Mouse (Mus musculus) left cerebral cortex, postnatal 25 days (tissue): ENCODE results near the gene Luc7l2. TPM values are rescaled to one million over a fixed set of nuclear protein-coding genes. Genes with fewer than 3 reads are reported as not detected.
A peak's percentile ranks its signal among the peaks of the same experiment; 100 is the strongest.

ENCODE experiments used
- DNase-seq, 2 experiments: peaks; one replicate each; pipeline ENCODE4 v3.0.0; 2022; ENCODE audit warnings: low spot score in 2 of 2, mixed read lengths in 1 of 2
- intact Hi-C: fragments of 180-260 bp; cut with DNase I; formaldehyde crosslinking; loops from one replicate; pipeline ENCODE4 v1.15.1; 2025
- microRNA-seq, 2 experiments: library from miRNA; unstranded; fragments of <30 nt; microRNA quantifications; one replicate each; pipeline ENCODE4 v1.2.0; 2022
- total RNA-seq, 2 experiments: library from RNA; stranded (reverse); gene quantifications; 2 replicates each; pipeline ENCODE4 v1.2.3; 2021

Gene Luc7l2
- total RNA-seq, 2 experiments from 2014 or later = 154 to 171 TPM

DNA sequence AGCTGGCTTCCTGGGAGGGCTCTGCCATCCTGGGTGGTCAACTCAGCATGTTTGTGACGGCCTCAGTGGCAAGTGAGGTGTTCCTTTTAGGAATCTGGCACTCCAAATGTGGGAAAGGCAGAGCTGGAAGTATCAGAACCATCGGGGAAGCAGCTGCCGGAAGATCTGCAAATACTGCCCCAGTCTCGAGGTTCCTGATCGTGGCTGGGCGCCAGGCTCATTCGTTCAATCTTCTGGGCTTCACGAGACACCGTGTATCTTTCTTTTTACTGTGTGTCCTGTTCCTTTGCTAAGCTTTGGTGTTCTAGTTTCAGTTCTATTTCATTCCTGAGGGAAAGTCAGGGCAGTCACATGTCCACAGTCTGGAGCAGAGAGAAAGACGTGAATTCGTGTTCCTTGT, 89.3 kb downstream of the Luc7l2 start:
- no peak for DNase-seq
- intact Hi-C loops = loop anchor here (10.0 kb wide), 1 partner anchor 424 kb away; no protein-coding TSS in a partner anchor

DNA sequence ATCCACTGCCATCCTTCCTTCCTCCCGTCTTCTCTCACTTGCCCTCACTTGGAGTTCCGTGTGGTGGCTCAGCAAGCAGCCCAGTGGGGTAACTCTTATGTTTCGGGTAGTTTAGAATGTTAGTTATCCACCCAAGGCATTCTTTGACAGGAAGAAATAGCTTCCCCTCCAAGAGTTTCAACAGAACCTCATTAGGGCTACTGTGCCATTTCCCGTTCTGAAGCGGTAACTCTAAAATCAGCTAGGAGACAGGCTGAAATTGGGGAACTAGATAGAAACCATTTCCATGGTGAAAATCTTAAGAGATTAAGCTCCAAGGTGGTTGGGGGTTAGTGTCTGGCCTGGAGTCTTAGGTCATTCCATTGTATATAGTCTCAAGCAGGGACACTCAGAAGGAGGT, 90.1 kb downstream of the Luc7l2 start:
- intact Hi-C loops = loop anchor here (10.0 kb wide), 1 partner anchor 424 kb away; no protein-coding TSS in a partner anchor
- no peak for DNase-seq

DNA sequence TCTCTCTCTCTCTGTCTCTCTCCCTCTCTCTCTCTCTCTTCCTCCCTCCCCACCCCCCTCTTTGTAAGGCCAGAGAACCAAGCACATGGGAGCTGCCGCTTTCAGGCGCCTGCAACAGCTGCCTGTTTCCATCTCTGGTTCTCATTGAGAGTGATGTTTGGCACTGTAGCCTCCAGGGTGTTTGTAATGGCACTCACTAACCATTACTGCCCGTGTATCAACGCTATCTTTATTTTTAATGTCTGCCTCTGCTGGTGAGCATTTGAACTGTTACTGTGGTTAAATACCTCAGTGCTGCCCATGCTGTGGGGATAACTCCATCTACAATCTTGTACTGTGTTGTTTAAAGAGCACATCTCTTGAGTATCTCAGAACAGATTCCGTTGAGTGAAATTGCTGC, 90.5 kb downstream of the Luc7l2 start:
- intact Hi-C loops = loop anchor here (10.0 kb wide), 1 partner anchor 423 kb away; no protein-coding TSS in a partner anchor
- DNase-seq = no peak

DNA sequence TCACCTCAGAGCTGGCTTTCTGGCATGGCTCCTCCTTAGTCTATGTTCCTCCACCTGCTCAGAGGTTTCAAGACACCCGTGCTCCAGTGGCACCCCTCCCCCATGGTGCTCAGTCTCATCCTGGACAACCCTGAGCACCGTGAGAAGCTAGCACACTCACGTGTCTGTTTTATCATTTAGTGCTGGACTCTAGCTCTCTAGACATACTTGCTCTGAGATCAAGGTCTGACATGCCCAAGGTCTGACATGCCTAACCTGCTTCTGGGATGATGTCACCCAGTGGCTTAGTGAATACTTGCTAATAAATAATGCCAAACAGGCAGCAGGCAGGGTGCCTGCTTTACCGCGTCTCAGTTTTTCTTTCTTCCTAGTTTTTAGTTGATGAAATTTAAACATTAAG, 91.5 kb downstream of the Luc7l2 start:
- intact Hi-C loops = loop anchor here (10.0 kb wide), 1 partner anchor 422 kb away; no protein-coding TSS in a partner anchor
- DNase-seq = no peak

DNA sequence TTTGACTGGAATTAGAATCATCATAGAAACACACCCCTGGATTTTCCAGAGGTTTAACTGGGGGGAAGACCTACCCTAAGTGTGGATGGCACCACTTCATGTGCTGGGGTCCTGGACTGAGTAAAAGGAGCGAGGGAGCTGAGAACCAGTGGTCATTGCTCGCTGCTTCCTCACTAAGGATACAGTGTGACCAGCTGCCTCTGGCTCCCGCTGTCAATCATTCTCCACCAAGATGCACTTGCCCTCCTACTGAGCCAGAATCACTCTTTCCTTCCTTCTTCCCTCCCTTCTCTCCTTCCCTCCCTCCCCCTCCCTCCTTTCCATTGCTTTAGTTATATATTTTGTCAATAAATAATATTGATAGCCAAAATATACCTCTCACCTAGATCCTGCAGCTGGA, 91.9 kb downstream of the Luc7l2 start:
- no peak for DNase-seq
- intact Hi-C loops = loop anchor here (10.0 kb wide), 1 partner anchor 422 kb away; no protein-coding TSS in a partner anchor

DNA sequence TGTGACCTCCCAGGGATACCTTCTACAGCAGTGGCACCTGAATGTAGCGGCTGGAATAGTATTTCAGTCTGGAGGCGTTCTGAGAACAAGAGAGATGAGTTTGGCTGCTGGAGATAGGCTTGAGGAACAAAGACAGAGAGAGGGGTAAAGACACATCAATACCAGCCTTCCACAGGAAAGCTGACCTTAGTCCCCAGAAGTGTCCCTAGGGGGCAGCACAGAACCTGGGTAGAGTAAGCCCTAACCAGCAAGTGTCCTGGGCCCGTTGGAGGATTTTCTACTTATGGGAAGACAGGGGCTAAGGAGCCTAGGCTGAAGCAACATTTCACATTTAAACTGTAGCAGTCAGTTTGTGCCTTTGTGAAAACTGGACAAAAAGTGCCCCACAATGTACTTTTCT, 98.4 kb downstream of the Luc7l2 start:
- intact Hi-C loops = loop anchor here (10.0 kb wide), 1 partner anchor 415 kb away; no protein-coding TSS in a partner anchor
- DNase-seq = no peak

DNA sequence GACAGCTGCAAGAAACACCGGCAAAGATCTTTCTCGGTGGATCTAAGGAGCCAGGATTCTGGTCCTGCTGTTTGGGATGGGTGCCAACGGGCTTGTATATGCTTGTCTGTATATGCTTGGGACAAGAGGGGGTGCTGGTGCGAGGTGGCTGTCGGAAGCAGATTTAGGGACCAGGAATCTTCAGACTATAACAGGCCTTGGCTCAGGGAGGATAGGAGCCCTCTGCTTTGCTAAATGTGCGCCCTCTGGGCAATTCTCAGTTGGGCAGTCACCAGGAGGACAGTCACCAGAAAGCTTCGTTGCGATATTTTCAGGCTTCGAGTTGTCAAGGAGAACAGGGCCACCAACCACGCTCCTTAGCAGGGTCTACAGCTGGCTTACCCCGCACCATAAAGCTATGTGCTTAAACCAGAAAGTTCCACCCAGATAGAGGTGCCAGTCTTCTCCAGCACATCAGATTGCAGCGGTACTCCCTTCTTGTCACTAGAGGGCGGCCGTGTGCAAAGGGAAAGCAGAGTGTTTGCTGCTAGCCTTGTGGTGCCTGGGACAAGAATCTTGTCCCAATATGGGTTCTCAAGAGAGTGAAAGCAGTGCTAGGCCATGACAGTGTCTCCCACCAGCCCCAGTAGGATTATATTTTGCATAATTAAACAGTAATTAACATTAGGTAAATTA, 99.3 kb downstream of the Luc7l2 start:
- DNase-seq = peak; percentile 59 to 74
- intact Hi-C loops = loop anchor here (2.0 to 10.0 kb wide), 4 partner anchors 38 to 260 kb away; no protein-coding TSS in a partner anchor

Small RNAs within 50 kb of the gene (microRNA-seq; reads per million reads assigned to microRNA genes)
- 0 reads per million in 2 experiments for gene Mir7670

Other genes starting within 250 kb of the Luc7l2 start
- gene Zc3hav1, start 196.7 kb upstream of the Luc7l2 start, total RNA-seq = 1 to 10 TPM; 2.5 to 2.6 TPM
- 10 to 100 TPM; 12.0 to 13.0 TPM for gene Ttc26, start 169.9 kb upstream of the Luc7l2 start, total RNA-seq
- 10 to 100 TPM; 40.0 to 51.6 TPM for gene Ubn2, start 117.4 kb upstream of the Luc7l2 start, total RNA-seq
- 10 to 100 TPM; 52.8 to 55.1 TPM for gene Fmc1, start 17.8 kb upstream of the Luc7l2 start, total RNA-seq
- gene Klrg2, start 85.9 kb downstream of the Luc7l2 start, total RNA-seq = under 1 TPM; 0.50 to 0.99 TPM
- 10 to 100 TPM; 87.5 to 89.3 TPM for gene Clec2l, start 111.7 kb downstream of the Luc7l2 start, total RNA-seq